Mouse (Mus musculus) forebrain, embryonic 13.5 days (tissue): Measurements from ENCODE around the gene Aven. TPM values are rescaled to one million over a fixed set of nuclear protein-coding genes. Genes with fewer than 3 reads are reported as not detected.

ENCODE experiments used
- ATAC-seq: fragments of 200-750 bp; cut with Nextera tagmentation; 2 replicates; pipeline ENCODE4 v1.8.0; 2017
- H3K27ac ChIP-seq: fragments of 300-500 bp; sonication (generic); 2 replicates; pipeline ENCODE4 v1.5.1; 2015; ENCODE audit warnings: inconsistent platforms, mild to moderate bottlenecking, moderate library complexity
- H3K27me3 ChIP-seq: fragments of 300-500 bp; sonication (generic); 2 replicates; pipeline ENCODE4 v1.6.1; 2015; ENCODE audit warnings: mild to moderate bottlenecking, inconsistent platforms
- H3K36me3 ChIP-seq: fragments of 300-500 bp; sonication (generic); 2 replicates; pipeline ENCODE4 v1.6.1; 2015; ENCODE audit warnings: mild to moderate bottlenecking, inconsistent platforms; ENCODE audit not compliant: poor library complexity, severe bottlenecking
- H3K4me1 ChIP-seq: fragments of 300-500 bp; sonication (generic); 2 replicates; pipeline ENCODE4 v1.6.1; 2015; ENCODE audit warnings: inconsistent platforms
- H3K4me2 ChIP-seq: fragments of 300-500 bp; sonication (generic); 2 replicates; pipeline ENCODE4 v1.6.1; 2015; ENCODE audit warnings: inconsistent platforms, mild to moderate bottlenecking, moderate library complexity
- H3K4me3 ChIP-seq: fragments of 300-500 bp; sonication (generic); 2 replicates; pipeline ENCODE4 v1.5.1; 2015; ENCODE audit warnings: mild to moderate bottlenecking, inconsistent platforms
- H3K9ac ChIP-seq: fragments of 300-500 bp; sonication (generic); 2 replicates; pipeline ENCODE4 v1.6.1; 2015; ENCODE audit warnings: mild to moderate bottlenecking, inconsistent platforms
- H3K9me3 ChIP-seq: fragments of 300-500 bp; sonication (generic); replicated peaks from 2 replicates; pipeline ENCODE4 v1.6.1; 2016; ENCODE audit warnings: inconsistent platforms
- WGBS: fragments of 180-500 bp; shearing (Covaris S2); methylation state at CpG from one replicate; pipeline ENCODE4 v1.1.7; 2015; 5-methylcytosine and 5-hydroxymethylcytosine counted together
- microRNA-seq: library from miRNA; unstranded; fragments of <30 nt; microRNA quantifications from one replicate; pipeline ENCODE4, GENCODE M21; 2016
- polyA plus RNA-seq: library from polyadenylated mRNA; unstranded; fragments of >200 nt; fragmentation: Nextera tagmentation; extraction: Ambion mirVana; gene quantifications from 2 replicates; pipeline ENCODE4 v1.2.1, GENCODE M21; 2015

Gene Aven
- polyA plus RNA-seq, 1 experiment from 2014 or later = 4.4 TPM

GRCm38 (mm10) chr2:112630669-112631068, 137.9 kb downstream of the Aven start:
- Histone ChIP-seq H3K4me1 (no peaks in the 10 kb centered on the region), H3K9me3 (no peaks in the 10 kb centered on the region), H3K27me3 (no peaks in the 10 kb centered on the region), H3K4me3 (no peak overlapping the region), H3K36me3 (0 out of 2 replicates have a peak, but pooled peaks cover 4% of the 10 kb centered on the region), H3K9ac (no peak overlapping the region), H3K4me2 (no peak overlapping the region), H3K27ac (no peak overlapping the region)
- no peak for ATAC-seq
- 90% methylated on average over 11 of the region's 11 CpGs for WGBS

DNA sequence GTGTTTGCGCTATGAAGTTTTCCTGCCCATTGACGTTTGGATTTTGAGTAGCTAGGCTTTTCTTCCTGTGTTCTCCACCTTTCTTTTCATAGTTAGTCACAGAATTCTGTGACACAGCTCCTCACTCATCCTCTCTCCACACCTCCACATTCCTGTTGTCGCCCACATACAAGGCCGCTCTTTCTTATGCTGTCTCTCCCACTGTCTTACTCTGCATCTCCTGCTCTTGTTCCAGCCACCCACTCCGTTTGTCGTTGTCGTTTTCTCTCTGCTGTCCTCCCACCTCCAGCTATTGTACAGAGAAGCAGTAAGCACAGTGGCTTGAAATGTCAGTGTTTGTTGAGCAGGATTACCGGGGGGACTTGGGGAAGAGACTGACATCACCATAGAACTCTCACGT, 139.8 kb downstream of the Aven start:
- ATAC-seq = no peak
- no peak overlapping the region for H3K9ac ChIP-seq
- H3K27ac ChIP-seq = no peak overlapping the region
- no peak overlapping the region for H3K4me3 ChIP-seq
- WGBS = 90% methylated on average over 9 of the region's 9 CpGs
- no peak overlapping the region for H3K4me2 ChIP-seq
- 0 out of 2 replicates have a peak, but pooled peaks cover 4% of the 10 kb centered on the region for H3K36me3 ChIP-seq
- no peaks in the 10 kb centered on the region for H3K9me3 ChIP-seq
- H3K4me1 ChIP-seq = no peaks in the 10 kb centered on the region
- no peaks in the 10 kb centered on the region for H3K27me3 ChIP-seq

- WGBS = 92% methylated on average over 5 of the region's 5 CpGs
- no peak overlapping the region for H3K4me2 ChIP-seq
- H3K4me1 ChIP-seq = no peaks in the 10 kb centered on the region
- ATAC-seq = no peak
- no peaks in the 10 kb centered on the region for H3K27me3 ChIP-seq
- H3K36me3 ChIP-seq = 0 out of 2 replicates have a peak, but pooled peaks cover under 1% of the 10 kb centered on the region
- no peak overlapping the region for H3K27ac ChIP-seq
- H3K4me3 ChIP-seq = no peak overlapping the region
- no peak overlapping the region for H3K9ac ChIP-seq
- H3K9me3 ChIP-seq = no peaks in the 10 kb centered on the region
These were observed 144.4 kb downstream of the Aven start for GRCm38 (mm10) chr2:112637206-112637605.

GRCm38 (mm10) chr2:112653836-112654235, 161.1 kb downstream of the Aven start:
- Histone ChIP-seq H3K9me3 (no peaks in the 10 kb centered on the region), H3K4me1 (no peaks in the 10 kb centered on the region), H3K36me3 (no peaks in the 10 kb centered on the region), H3K4me3 (no peak overlapping the region), H3K27me3 (no peaks in the 10 kb centered on the region), H3K9ac (no peak overlapping the region), H3K4me2 (no peak overlapping the region), H3K27ac (no peak overlapping the region)
- WGBS = 85% methylated on average over 3 of the region's 3 CpGs
- no peak for ATAC-seq

- H3K9ac ChIP-seq = no peak overlapping the region
- WGBS = 61% methylated on average over 5 of the region's 5 CpGs
- no peak for ATAC-seq
These were observed 163.4 kb downstream of the Aven start for GRCm38 (mm10) chr2:112656131-112656530.

DNA sequence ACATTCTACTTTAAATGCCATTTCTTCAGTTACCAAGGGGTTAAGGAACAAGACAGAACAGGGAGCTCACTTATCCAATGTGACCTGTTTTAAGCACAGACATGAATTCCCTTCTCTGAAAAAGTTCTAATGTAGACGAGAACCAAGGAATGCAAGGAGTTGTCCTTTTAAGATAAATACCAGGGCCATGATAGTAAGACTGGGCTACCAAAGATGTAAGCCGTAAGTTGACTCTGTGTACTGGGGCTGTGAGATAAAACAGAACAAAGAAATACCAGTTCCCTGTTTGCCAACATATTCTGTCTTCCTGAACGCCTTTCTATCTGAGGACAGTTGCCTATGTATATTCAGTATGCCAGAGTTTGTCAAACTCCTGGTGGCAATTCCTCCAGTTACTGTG, 176.7 kb downstream of the Aven start:
- no peak for ATAC-seq
- no peak overlapping the region for H3K27ac ChIP-seq
- no peaks in the 10 kb centered on the region for H3K9me3 ChIP-seq
- no peak overlapping the region for H3K4me2 ChIP-seq
- H3K36me3 ChIP-seq = no peaks in the 10 kb centered on the region
- H3K4me1 ChIP-seq = no peaks in the 10 kb centered on the region
- H3K4me3 ChIP-seq = no peak overlapping the region
- no peaks in the 10 kb centered on the region for H3K27me3 ChIP-seq
- WGBS = 86% methylated on average over 3 of the region's 3 CpGs
- no peak overlapping the region for H3K9ac ChIP-seq

More at GRCm38 (mm10) chr2:112656131-112656530, 163.4 kb downstream of the Aven start:
- no peaks in the 10 kb centered on the region for H3K9me3 ChIP-seq
- H3K4me3 ChIP-seq = no peak overlapping the region
- no peaks in the 10 kb centered on the region for H3K36me3 ChIP-seq
- no peak overlapping the region for H3K4me2 ChIP-seq
- no peaks in the 10 kb centered on the region for H3K27me3 ChIP-seq
- H3K27ac ChIP-seq = no peak overlapping the region
- no peaks in the 10 kb centered on the region for H3K4me1 ChIP-seq

DNA sequence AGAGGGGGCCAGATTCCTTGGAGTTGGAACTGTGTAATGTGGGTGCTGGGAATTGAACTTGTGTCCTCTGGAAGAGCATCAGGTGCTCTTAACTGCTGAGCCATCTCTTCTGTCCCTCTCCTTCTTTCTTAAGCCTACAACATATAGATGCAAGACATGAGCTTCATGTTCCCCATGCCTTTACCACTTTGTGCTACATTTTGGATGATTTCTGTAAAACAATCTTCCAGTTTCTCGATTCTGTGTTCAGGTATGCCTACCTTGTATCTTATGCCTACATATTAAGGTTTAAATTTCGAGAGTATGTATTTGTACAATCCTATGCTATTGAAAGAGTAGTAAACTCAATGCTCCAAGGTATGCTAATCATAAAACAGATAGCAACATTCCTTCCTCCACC, 183.4 kb downstream of the Aven start:
- no peaks in the 10 kb centered on the region for H3K9me3 ChIP-seq
- H3K27ac ChIP-seq = no peak overlapping the region
- H3K4me2 ChIP-seq = no peak overlapping the region
- WGBS = 90% methylated on average over 2 of the region's 2 CpGs
- ATAC-seq = no peak
- H3K4me1 ChIP-seq = no peaks in the 10 kb centered on the region
- H3K36me3 ChIP-seq = no peaks in the 10 kb centered on the region
- no peak overlapping the region for H3K4me3 ChIP-seq
- H3K27me3 ChIP-seq = no peaks in the 10 kb centered on the region
- H3K9ac ChIP-seq = no peak overlapping the region

- ATAC-seq = no peak
- no peak overlapping the region for H3K9ac ChIP-seq
- H3K9me3 ChIP-seq = no peaks in the 10 kb centered on the region
- no peak overlapping the region for H3K27ac ChIP-seq
- 54% methylated on average over 1 of the region's 1 CpGs for WGBS
- H3K4me1 ChIP-seq = no peaks in the 10 kb centered on the region
- H3K36me3 ChIP-seq = no peaks in the 10 kb centered on the region
- no peak overlapping the region for H3K4me3 ChIP-seq
- H3K27me3 ChIP-seq = no peaks in the 10 kb centered on the region
- H3K4me2 ChIP-seq = no peak overlapping the region
These were observed 184.0 kb downstream of the Aven start for GRCm38 (mm10) chr2:112676721-112677120.

DNA sequence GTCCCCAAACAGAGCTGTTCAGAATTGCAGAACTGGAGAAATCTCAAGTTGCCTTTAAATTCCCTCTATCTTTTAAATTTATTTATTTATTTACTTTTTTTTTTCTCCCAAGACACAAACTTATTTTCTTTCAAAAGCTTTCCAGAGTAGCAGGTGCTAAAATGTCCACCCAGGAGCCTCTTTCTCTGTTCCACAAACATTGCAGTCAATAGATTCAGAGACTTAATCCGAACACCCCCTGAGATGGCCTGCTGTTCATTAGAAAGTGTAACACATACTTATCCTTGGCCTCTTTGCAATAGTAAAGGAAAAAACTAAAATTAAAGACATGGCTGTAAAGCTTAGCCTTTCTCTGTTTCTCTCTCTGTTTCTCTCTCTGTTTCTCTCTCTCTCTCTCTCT, 184.5 kb downstream of the Aven start:
- Histone ChIP-seq H3K9ac (no peak overlapping the region), H3K4me1 (no peaks in the 10 kb centered on the region), H3K27me3 (no peaks in the 10 kb centered on the region), H3K27ac (no peak overlapping the region), H3K36me3 (no peaks in the 10 kb centered on the region), H3K4me3 (no peak overlapping the region), H3K9me3 (no peaks in the 10 kb centered on the region), H3K4me2 (no peak overlapping the region)
- 18% methylated on average over 1 of the region's 1 CpGs for WGBS
- no peak for ATAC-seq

DNA sequence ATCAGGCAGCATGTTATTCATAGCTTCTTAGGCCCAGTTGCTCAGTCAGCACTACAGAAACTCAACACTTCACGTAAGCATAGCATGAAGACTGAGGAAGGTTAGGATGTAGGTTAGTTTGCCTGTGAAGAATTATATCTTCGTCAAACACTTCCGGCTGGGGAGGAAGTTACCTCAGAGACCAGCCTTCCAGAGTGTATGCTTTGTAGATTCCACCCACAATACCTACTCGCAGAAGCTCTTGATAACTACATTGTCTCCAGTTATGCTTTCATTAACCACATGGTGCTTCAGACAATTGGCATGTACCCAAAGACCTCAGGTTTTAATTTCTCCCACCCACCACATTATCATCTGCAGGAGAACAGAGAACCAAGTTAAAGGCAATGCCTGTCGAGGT, 189.1 kb downstream of the Aven start:
- WGBS = 82% methylated on average over 5 of the region's 5 CpGs
- Histone ChIP-seq H3K27ac (no peak overlapping the region), H3K9me3 (no peaks in the 10 kb centered on the region), H3K4me2 (no peak overlapping the region), H3K36me3 (no peaks in the 10 kb centered on the region), H3K4me1 (no peaks in the 10 kb centered on the region), H3K27me3 (no peaks in the 10 kb centered on the region), H3K9ac (no peak overlapping the region), H3K4me3 (no peak overlapping the region)
- ATAC-seq = no peak

Small RNA genes within 50 kb of the gene (microRNA-seq; reads per million reads assigned to microRNA genes)
- not detected for gene Gm44374

Other genes starting within 250 kb of the Aven start
- not detected in 2 replicates for gene Nutm1, start 233.7 kb upstream of the Aven start, polyA plus RNA-seq
- gene Nop10, start 231.0 kb upstream of the Aven start, polyA plus RNA-seq = 180 and 196 TPM in 2 replicates
- gene Slc12a6, start 227.1 kb upstream of the Aven start, polyA plus RNA-seq = 11.8 and 14.7 TPM in 2 replicates
- gene Gm21985, start 226.7 kb upstream of the Aven start, polyA plus RNA-seq = not detected in 2 replicates
- gene Emc4, start 124.9 kb upstream of the Aven start, polyA plus RNA-seq = 139 and 147 TPM in 2 replicates
- 46.2 and 47.6 TPM in 2 replicates for gene Katnbl1, start 113.8 kb upstream of the Aven start, polyA plus RNA-seq
- 13.2 and 14.3 TPM in 2 replicates for gene Emc7, start 38.0 kb upstream of the Aven start, polyA plus RNA-seq
- 0.35 TPM in 1 of 2 replicates, not detected in the other for gene Chrm5, start 12.2 kb upstream of the Aven start, polyA plus RNA-seq